Mouse (Mus musculus) splenic B cell, adult 2 months (primary cell): ENCODE data around the gene Vwa8.
A peak's percentile ranks its signal among the peaks of the same experiment; 100 is the strongest.

Source experiments
- DNase-seq: peaks from one replicate; pipeline ENCODE4 v3.0.0-alpha.2; 2011; ENCODE audit warnings: low read depth, low spot score
- H3K27me3 ChIP-seq: 2 replicates; pipeline ENCODE4 v1.6.1; 2012; ENCODE audit warnings: mild to moderate bottlenecking, low read length, moderate library complexity, mixed read lengths; ENCODE audit not compliant: control insufficient read depth, poor library complexity, insufficient read depth, severe bottlenecking
- H3K36me3 ChIP-seq: 2 replicates; pipeline ENCODE4 v1.6.1; 2012; ENCODE audit warnings: mild to moderate bottlenecking, low read length, moderate library complexity, mixed read lengths; ENCODE audit not compliant: control insufficient read depth, poor library complexity, insufficient read depth, severe bottlenecking

Gene Vwa8

GRCm38 (mm10) chr14:78848941-78849911 lies at the start of gene Vwa8:
Vwa8 (plus strand) TSS chr14:78849052.
- no peaks in the 10 kb centered on the region; the same call in 1 of the 2 replicates for H3K27me3 ChIP-seq
- no peaks in the 10 kb centered on the region for H3K36me3 ChIP-seq
- DNase-seq, result peak; percentile 75

GRCm38 (mm10) chr14:78802378-78802777 lies 46.5 kb upstream of the Vwa8 start:
- Histone ChIP-seq H3K36me3 (no peaks in the 10 kb centered on the region), H3K27me3 (no peaks in the 10 kb centered on the region)
- DNase-seq, result peak; percentile 42

DNA sequence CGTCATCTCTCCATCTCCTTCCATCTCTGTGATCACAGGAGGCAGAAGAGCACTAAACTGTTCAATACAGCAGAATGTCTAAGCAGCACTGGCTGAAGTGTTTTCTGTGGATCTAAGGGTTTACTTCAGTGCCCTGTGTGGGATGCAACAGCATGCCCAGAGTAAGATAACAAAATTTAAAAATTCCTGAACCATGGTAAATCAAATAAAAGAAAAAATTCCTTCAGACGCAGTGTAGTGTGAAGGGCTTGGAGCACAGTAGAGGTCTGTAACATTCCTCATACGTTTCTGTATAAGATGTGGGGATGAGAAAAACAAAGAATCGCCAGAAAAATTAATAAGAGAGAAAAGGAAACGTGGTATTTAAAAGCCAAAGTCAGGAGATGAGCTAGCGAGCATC lies 44.9 kb upstream of the Vwa8 start:
- no peaks in the 10 kb centered on the region for H3K36me3 ChIP-seq
- DNase-seq, result no peak
- H3K27me3 ChIP-seq, result no peaks in the 10 kb centered on the region

DNA sequence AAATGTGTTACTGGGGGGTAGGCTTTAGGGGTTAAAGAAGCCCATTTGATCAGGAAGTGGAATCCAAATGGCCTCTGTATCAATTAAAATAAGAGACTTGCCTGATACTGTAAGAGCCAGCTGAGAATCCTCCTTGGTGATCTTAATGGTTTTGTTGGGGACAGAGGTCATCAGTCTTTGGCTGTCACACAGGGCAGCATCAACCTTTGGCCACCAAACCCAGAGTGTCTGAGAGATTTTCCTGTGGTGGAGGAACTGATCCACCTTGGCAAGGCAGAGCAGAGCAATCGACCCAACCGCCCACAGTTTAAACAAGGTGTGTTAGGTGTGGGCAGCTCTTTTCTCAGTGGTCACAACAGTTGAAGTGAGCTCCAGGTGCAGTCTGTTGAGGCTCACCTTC lies 36.0 kb upstream of the Vwa8 start:
- H3K36me3 ChIP-seq, result no peaks in the 10 kb centered on the region

DNA sequence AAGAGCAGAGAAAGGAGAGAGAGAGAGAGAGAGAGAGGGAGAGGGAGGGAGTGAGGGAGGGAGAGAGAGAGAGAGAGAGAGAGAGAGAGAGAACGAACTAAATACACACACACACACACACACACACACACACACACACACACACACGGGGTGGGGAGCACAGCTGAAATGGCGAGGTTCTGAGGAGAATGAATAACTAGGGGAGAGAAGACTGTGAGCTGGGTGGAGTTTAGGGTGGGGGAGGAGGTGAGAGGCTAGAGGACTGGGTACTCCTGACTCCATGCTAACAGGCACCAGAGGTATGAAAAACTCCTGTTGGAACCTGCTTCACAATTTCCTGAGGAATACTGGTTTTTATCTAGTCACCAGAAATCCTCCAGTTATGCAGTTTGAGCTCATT lies 32.4 kb upstream of the Vwa8 start:
- H3K27me3 ChIP-seq, result no peaks in the 10 kb centered on the region
- no peaks in the 10 kb centered on the region for H3K36me3 ChIP-seq
- no peak for DNase-seq

More for the DNA sequence above, 36.0 kb upstream of the Vwa8 start:
- no peaks in the 10 kb centered on the region for H3K27me3 ChIP-seq
- DNase-seq, result no peak

DNA sequence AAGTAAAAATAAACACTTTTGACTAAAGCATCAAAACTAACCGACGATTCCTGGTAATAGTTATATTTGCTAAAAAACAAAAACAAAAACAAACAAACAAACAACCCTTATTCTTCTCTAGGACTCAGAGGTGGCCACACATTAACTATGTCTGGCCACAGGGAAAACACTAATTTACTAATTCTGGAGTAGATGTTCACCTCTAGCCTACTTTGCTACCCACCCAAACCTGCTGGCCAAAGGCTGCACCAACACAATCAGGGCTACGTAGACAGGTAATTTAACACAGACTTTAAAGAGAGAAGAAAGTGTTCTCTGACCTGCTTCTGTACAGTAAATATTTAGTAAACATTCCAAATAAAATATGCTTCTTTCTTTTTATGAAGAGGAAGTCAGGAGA lies 31.2 kb upstream of the Vwa8 start:
- DNase-seq, result no peak
- Histone ChIP-seq H3K27me3 (no peaks in the 10 kb centered on the region), H3K36me3 (no peaks in the 10 kb centered on the region)

DNA sequence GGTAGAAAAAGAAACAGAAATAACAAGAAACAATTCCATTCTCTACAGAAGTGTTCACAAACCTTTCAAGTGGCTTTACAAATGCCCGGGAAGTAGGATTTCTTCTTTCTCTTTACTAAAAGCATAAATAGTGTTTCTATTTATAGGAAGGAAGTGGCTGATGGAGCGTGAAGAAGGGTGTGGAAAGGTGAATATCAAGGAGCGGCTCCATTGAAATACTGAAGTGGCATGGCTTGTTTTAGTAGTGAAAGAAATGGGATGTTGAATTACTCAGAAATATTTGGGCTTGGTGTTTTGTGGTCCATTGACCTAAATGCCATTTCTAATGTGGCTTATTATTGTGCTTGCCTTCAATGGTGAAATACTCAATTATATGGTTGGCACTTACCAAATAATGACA lies 30.4 kb upstream of the Vwa8 start:
- H3K27me3 ChIP-seq, result no peaks in the 10 kb centered on the region
- H3K36me3 ChIP-seq, result no peaks in the 10 kb centered on the region
- no peak for DNase-seq

GRCm38 (mm10) chr14:78824013-78824412 lies 24.8 kb upstream of the Vwa8 start:
- DNase-seq, result no peak
- Histone ChIP-seq H3K27me3 (no peaks in the 10 kb centered on the region), H3K36me3 (no peaks in the 10 kb centered on the region)

GRCm38 (mm10) chr14:78824507-78824906 lies 24.3 kb upstream of the Vwa8 start:
- DNase-seq, result no peak

DNA sequence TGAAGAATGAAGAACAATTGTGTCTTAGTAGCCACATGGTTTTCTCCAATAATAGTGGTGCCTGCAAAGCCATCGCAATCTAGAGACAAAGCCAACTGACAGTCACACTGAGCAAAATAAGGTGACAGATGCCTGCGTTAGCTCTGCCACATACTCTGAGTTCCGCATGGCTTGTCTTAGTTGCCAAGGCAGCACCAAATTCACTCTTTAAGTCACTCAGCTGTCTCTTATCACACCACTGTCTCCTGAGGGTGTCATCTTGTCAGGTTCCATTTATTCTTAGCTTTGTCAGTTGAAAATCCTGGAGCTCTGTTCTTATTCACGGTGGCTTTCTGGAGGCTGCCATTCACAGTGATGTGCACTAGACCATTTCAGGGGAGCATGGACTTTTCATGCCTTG lies 17.7 kb upstream of the Vwa8 start:
- H3K27me3 ChIP-seq, result no peaks in the 10 kb centered on the region
- H3K36me3 ChIP-seq, result no peaks in the 10 kb centered on the region
- no peak for DNase-seq

More at GRCm38 (mm10) chr14:78824507-78824906, 24.3 kb upstream of the Vwa8 start:
- no peaks in the 10 kb centered on the region for H3K36me3 ChIP-seq
- no peaks in the 10 kb centered on the region for H3K27me3 ChIP-seq

DNA sequence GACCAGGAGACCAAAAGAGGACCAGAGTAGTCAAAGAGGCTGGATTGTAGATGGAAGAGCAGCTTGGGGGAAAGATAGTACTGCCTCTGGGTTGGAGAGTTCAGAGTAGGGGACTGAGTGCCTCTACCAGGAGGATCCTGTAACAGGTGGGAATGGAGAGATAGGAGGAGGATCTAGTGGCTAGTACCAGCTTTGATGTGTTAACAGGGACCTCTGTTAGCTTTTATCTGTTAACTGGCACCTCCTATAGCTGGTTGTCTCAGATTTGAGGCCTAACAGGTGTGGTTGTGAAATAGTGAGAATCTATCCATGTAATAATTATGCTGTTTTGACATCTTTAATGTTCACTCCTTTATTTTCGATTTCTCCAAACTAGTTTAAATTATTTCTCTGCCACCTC lies 904 bp upstream of the Vwa8 start:
- Histone ChIP-seq H3K36me3 (no peaks in the 10 kb centered on the region), H3K27me3 (no peaks in the 10 kb centered on the region; the same call in 1 of the 2 replicates)
- DNase-seq, result no peak

DNA sequence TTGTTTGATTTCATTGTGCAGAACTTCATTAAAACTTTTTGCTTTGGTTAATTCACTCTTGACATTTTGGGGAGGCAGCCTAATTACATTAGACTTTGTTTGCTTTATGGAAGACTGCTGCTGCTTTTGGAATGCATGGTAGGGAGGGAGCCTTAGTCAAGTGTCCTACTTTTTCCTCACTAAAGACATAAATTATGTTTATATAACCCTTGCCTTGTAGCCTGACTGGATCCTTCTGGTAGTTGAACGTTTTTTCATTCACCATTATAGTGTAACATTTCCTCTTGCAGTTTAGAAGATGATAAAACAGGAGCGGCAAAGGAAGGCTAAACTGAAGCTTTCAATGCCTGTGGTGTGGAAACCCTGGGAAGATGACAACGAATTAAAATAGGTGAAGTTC lies 375 bp upstream of the Vwa8 start:
- no peak for DNase-seq
- Histone ChIP-seq H3K36me3 (no peaks in the 10 kb centered on the region), H3K27me3 (no peaks in the 10 kb centered on the region; the same call in 1 of the 2 replicates)

- Histone ChIP-seq H3K36me3 (no peaks in the 10 kb centered on the region), H3K27me3 (no peaks in the 10 kb centered on the region; the same call in 1 of the 2 replicates)
- no peak for DNase-seq
Measured at GRCm38 (mm10) chr14:78849961-78850578, 1.2 kb downstream of the Vwa8 start.

GRCm38 (mm10) chr14:78850666-78851065 lies 1.8 kb downstream of the Vwa8 start:
- Histone ChIP-seq H3K27me3 (no peaks in the 10 kb centered on the region; the same call in 1 of the 2 replicates), H3K36me3 (no peaks in the 10 kb centered on the region)

GRCm38 (mm10) chr14:78851366-78851765 lies 2.5 kb downstream of the Vwa8 start:
- Histone ChIP-seq H3K27me3 (no peaks in the 10 kb centered on the region; the same call in 1 of the 2 replicates), H3K36me3 (no peaks in the 10 kb centered on the region)
- DNase-seq, result no peak

More at GRCm38 (mm10) chr14:78850666-78851065, 1.8 kb downstream of the Vwa8 start:
- no peak for DNase-seq
